Mouse (Mus musculus) liver, embryonic 14.5 days (tissue): ENCODE results near the gene Herc2.

Experiments
- CTCF ChIP-seq: IDR thresholded peaks from 2 replicates; pipeline ENCODE4 v1.5.1; 2016; ENCODE audit warnings: antibody characterized with exemption, low read depth, control low read depth
- EP300 ChIP-seq: IDR thresholded peaks from 2 replicates; pipeline ENCODE4 v1.6.1; 2016; ENCODE audit warnings: antibody characterized with exemption, low read depth

GRCm38 (mm10) chr7:56047178-56047577 lies 2.8 kb upstream of the Herc2 start:
- TF ChIP-seq CTCF (no peak), EP300 (no peak)
